Mouse (Mus musculus) liver, adult 2 months (tissue): ENCODE data around the gene Cd3g.

Source experiments
- CTCF ChIP-seq: fragments of 200-500 bp; IDR thresholded peaks from 2 replicates; pipeline ENCODE4 v1.5.1; 2011; ENCODE audit warnings: low read depth, low read length, control low read depth
- POLR2A ChIP-seq: fragments of 200-500 bp; IDR thresholded peaks from 2 replicates; pipeline ENCODE4 v1.6.1; 2011; ENCODE audit warnings: low read length, control low read depth; ENCODE audit not compliant: insufficient read depth; ENCODE audit errors: extremely low read depth

DNA sequence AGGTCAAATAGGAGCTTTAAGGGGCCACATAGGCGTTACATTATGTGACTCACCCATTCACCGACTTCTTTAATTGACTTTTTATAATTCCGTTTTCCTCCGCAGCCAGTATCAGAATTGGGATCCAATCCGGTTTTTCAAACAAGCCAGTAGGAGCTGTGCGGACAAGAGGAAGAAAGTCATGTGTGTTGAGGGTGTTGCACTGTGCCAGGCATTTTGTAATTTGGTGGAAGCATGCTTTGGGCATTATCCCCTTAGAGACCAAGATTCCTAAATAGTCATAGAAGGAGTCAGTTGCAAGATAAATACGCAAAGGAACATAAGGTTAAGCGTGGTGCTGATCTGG, 59.1 kb downstream of the Cd3g start:
- TF ChIP-seq CTCF (no peak), POLR2A (no peak)
